Mouse (Mus musculus) layer of hippocampus, adult 9-11 months (tissue): ENCODE data around the gene Ano8.
"Not testable (repeated sequence)": the region's sequence is repeated elsewhere in the genome, so short reads cannot be mapped to it uniquely, and the experiment has no call there.

Experiments
- DNase-seq: peaks from one replicate; pipeline ENCODE4 v3.0.0; 2022

Ano8 gene

GRCm38 (mm10) chr8:71432935-71433334 lies 52.8 kb downstream of the Ano8 start:
- not testable (repeated sequence) for DNase-seq
